Mouse (Mus musculus) neural tube, embryonic 13.5 days (tissue): ENCODE measurements around the gene Eya4. TPM values are rescaled to one million over a fixed set of nuclear protein-coding genes. Genes with fewer than 3 reads are reported as not detected.

ENCODE experiments used
- ATAC-seq: fragments of 200-750 bp; cut with Nextera tagmentation; 2 replicates; pipeline ENCODE4 v1.8.0; 2017; ENCODE audit warnings: low read depth, mild to moderate bottlenecking, moderate TSS enrichment, moderate library complexity
- H3K27ac ChIP-seq: fragments of 300-500 bp; sonication (generic); replicated peaks from 2 replicates; pipeline ENCODE4 v1.5.1; 2015; ENCODE audit warnings: moderate library complexity, mild to moderate bottlenecking, inconsistent platforms
- H3K27me3 ChIP-seq: fragments of 300-500 bp; sonication (generic); 2 replicates; pipeline ENCODE4 v1.6.1; 2015; ENCODE audit warnings: mild to moderate bottlenecking, inconsistent platforms
- H3K36me3 ChIP-seq: fragments of 300-500 bp; sonication (generic); 2 replicates; pipeline ENCODE4 v1.6.1; 2015; ENCODE audit warnings: mild to moderate bottlenecking, inconsistent platforms
- H3K4me1 ChIP-seq: fragments of 300-500 bp; sonication (generic); replicated peaks from 2 replicates; pipeline ENCODE4 v1.6.1; 2015; ENCODE audit warnings: inconsistent platforms
- H3K4me2 ChIP-seq: fragments of 300-500 bp; sonication (generic); 2 replicates; pipeline ENCODE4 v1.6.1; 2015; ENCODE audit warnings: inconsistent platforms, mild to moderate bottlenecking, moderate library complexity
- H3K4me3 ChIP-seq: fragments of 300-500 bp; sonication (generic); 2 replicates; pipeline ENCODE4 v1.5.1; 2015; ENCODE audit warnings: mild to moderate bottlenecking, inconsistent platforms
- H3K9ac ChIP-seq: fragments of 300-500 bp; sonication (generic); 2 replicates; pipeline ENCODE4 v1.6.1; 2015; ENCODE audit warnings: moderate library complexity, mild to moderate bottlenecking, inconsistent platforms
- H3K9me3 ChIP-seq: fragments of 300-500 bp; sonication (generic); 2 replicates; pipeline ENCODE4 v1.6.1; 2016; ENCODE audit warnings: inconsistent platforms
- WGBS: fragments of 180-500 bp; shearing (Covaris S2); methylation state at CpG from one replicate; pipeline ENCODE4 v1.1.7; 2015; 5-methylcytosine and 5-hydroxymethylcytosine counted together
- polyA plus RNA-seq: library from polyadenylated mRNA; unstranded; fragments of >200 nt; fragmentation: Nextera tagmentation; extraction: Ambion mirVana; gene quantifications from 2 replicates; pipeline ENCODE4 v1.2.1, GENCODE M21; 2015

The Eya4 gene
- polyA plus RNA-seq, 1 experiment from 2014 or later = 0.75 TPM

- Histone ChIP-seq H3K9me3 (no peaks in the 10 kb centered on the region), H3K36me3 (no peaks in the 10 kb centered on the region), H3K4me3 (no peak overlapping the region), H3K4me1 (no peaks in the 10 kb centered on the region; the same call in 1 of the 2 replicates), H3K27ac (no peak overlapping the region), H3K9ac (no peak overlapping the region), H3K4me2 (peak overlapping the region; percentile 41; the same call in 1 of the 2 replicates), H3K27me3 (no peaks in the 10 kb centered on the region)
- WGBS = 34% methylated on average over 24 of the region's 24 CpGs
- peak; percentile 53; the same call in 1 of the 2 replicates for ATAC-seq
Observed at GRCm38 (mm10) chr10:23080749-23081547, 269.6 kb downstream of the Eya4 start.

DNA sequence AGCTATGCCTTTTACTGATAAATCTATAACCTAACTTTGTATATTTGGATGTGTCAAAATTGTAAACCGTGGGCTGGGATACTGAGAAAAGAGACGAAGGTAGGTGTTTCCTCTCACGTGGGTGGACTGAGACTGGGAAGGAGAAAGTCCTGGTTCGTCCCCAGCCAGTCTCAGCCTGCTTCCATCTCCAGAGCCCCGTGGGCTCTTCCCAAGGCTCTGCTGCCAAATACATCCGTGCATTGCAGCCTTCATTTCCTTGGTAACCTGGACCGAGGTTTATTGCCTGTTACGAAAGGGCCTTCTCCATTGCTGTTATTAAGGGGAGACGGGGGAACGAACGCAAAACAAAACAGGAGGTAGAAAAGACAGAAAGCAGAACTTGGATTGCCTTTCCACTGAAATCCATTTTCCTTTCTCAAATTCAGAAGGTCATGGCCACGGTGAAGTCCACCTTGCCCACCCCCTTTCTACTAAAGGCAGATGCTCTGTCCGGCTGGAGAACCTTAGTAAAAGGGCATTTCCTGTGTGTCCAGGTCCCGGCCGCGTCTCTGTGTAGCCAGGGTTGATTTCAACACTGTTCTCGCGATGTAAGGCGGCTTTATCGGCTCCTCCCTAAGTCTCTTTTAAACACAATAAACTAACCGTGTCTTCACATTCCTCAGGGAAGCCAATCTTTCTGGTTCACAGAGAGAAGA lies 273.7 kb downstream of the Eya4 start:
- Histone ChIP-seq H3K9ac (peak overlapping the region; percentile 58), H3K9me3 (no peaks in the 10 kb centered on the region), H3K4me1 (no peaks in the 10 kb centered on the region; the same call in 1 of the 2 replicates), H3K36me3 (no peaks in the 10 kb centered on the region), H3K27ac (no peak overlapping the region), H3K4me3 (peak overlapping the region; percentile 26), H3K4me2 (peak overlapping the region; percentile 48), H3K27me3 (no peaks in the 10 kb centered on the region)
- WGBS = 38% methylated on average over 21 of the region's 21 CpGs
- ATAC-seq = 0 out of 2 replicates have a peak, but pooled peaks have one; percentile 67

GRCm38 (mm10) chr10:23073431-23073830 lies 277.2 kb downstream of the Eya4 start:
- H3K27ac ChIP-seq = no peak overlapping the region
- 62% methylated on average over 2 of the region's 2 CpGs for WGBS
- no peak overlapping the region for H3K9ac ChIP-seq
- ATAC-seq = no peak
- H3K4me3 ChIP-seq = no peak overlapping the region
- H3K4me1 ChIP-seq = no peaks in the 10 kb centered on the region; the same call in 1 of the 2 replicates
- no peaks in the 10 kb centered on the region for H3K9me3 ChIP-seq
- no peaks in the 10 kb centered on the region for H3K36me3 ChIP-seq
- no peak overlapping the region for H3K4me2 ChIP-seq
- H3K27me3 ChIP-seq = no peaks in the 10 kb centered on the region

DNA sequence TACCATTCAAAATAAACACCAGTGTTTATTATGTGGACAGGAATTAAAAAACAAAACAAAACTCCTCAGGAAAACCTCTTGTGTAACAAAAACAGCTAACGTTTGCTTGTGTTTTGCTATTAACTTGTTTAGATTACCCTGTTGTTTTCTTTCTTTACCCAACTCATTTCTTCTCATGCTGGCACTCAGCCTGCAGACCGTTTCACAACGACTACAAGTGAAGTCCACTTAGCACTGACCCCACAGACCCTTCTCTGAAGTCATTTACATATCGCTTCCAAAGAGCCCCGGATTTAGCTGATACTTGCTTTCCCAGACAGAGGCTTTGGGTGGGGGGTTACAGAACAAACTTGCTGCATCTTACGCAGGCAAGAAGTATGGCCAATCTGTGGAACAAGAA lies 286.9 kb downstream of the Eya4 start:
- H3K27ac ChIP-seq = no peak overlapping the region
- H3K9me3 ChIP-seq = no peaks in the 10 kb centered on the region
- no peaks in the 10 kb centered on the region for H3K4me1 ChIP-seq
- H3K36me3 ChIP-seq = no peaks in the 10 kb centered on the region
- H3K4me2 ChIP-seq = no peak overlapping the region
- H3K27me3 ChIP-seq = no peaks in the 10 kb centered on the region
- ATAC-seq = no peak
- no peak overlapping the region for H3K9ac ChIP-seq
- 66% methylated on average over 6 of the region's 6 CpGs for WGBS
- H3K4me3 ChIP-seq = no peak overlapping the region

GRCm38 (mm10) chr10:23062719-23063118 lies 287.9 kb downstream of the Eya4 start:
- no peak for ATAC-seq
- 87% methylated on average over 5 of the region's 5 CpGs for WGBS

DNA sequence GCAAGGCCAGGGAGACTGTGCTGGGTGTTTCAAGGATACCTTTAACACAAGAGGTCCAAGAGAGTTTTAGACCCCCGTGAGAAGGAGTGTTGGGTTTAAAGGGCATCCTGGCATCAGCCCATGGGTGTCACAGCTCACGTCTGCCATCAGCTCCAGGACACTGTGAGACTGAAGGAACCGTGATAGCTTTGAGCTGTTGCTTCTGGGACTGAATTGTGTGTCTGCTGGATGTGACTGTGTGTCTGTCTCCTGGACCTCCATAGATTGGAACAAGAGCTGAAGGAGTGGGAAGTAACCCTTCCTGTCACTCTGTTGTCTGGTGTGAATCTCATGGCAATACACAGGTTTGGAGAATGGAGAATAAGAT lies 289.9 kb downstream of the Eya4 start:
- no peaks in the 10 kb centered on the region for H3K4me1 ChIP-seq
- WGBS = 75% methylated on average over 3 of the region's 3 CpGs
- H3K27ac ChIP-seq = no peak overlapping the region
- H3K9ac ChIP-seq = no peak overlapping the region
- H3K4me2 ChIP-seq = no peak overlapping the region
- H3K36me3 ChIP-seq = no peaks in the 10 kb centered on the region
- no peak for ATAC-seq
- H3K4me3 ChIP-seq = no peak overlapping the region
- H3K27me3 ChIP-seq = no peaks in the 10 kb centered on the region
- H3K9me3 ChIP-seq = no peaks in the 10 kb centered on the region

More at GRCm38 (mm10) chr10:23062719-23063118, 287.9 kb downstream of the Eya4 start:
- H3K36me3 ChIP-seq = no peaks in the 10 kb centered on the region
- H3K9me3 ChIP-seq = no peaks in the 10 kb centered on the region
- H3K4me1 ChIP-seq = no peaks in the 10 kb centered on the region
- H3K4me2 ChIP-seq = no peak overlapping the region
- no peak overlapping the region for H3K4me3 ChIP-seq
- no peak overlapping the region for H3K9ac ChIP-seq
- H3K27me3 ChIP-seq = no peaks in the 10 kb centered on the region
- H3K27ac ChIP-seq = no peak overlapping the region

GRCm38 (mm10) chr10:23060041-23060693 lies 290.4 kb downstream of the Eya4 start:
- no peaks in the 10 kb centered on the region for H3K27me3 ChIP-seq
- H3K4me1 ChIP-seq = no peaks in the 10 kb centered on the region
- H3K36me3 ChIP-seq = no peaks in the 10 kb centered on the region
- 81% methylated on average over 5 of the region's 5 CpGs for WGBS
- no peak overlapping the region for H3K9ac ChIP-seq
- no peak for ATAC-seq
- H3K4me2 ChIP-seq = no peak overlapping the region
- H3K9me3 ChIP-seq = no peaks in the 10 kb centered on the region
- H3K4me3 ChIP-seq = no peak overlapping the region
- H3K27ac ChIP-seq = no peak overlapping the region

GRCm38 (mm10) chr10:23053379-23053915 lies 297.1 kb downstream of the Eya4 start:
- Histone ChIP-seq H3K27me3 (no peaks in the 10 kb centered on the region), H3K9ac (no peak overlapping the region), H3K4me1 (no peaks in the 10 kb centered on the region), H3K4me3 (no peak overlapping the region), H3K27ac (no peak overlapping the region), H3K36me3 (no peaks in the 10 kb centered on the region), H3K4me2 (no peak overlapping the region), H3K9me3 (no peaks in the 10 kb centered on the region)
- no peak for ATAC-seq
- 85% methylated on average over 8 of the region's 8 CpGs for WGBS
